Mouse (Mus musculus) cerebellum, postnatal 36 days (tissue): ENCODE data around the gene Col26a1.
A peak's percentile ranks its signal among the peaks of the same experiment; 100 is the strongest.
"Not testable (repeated sequence)": the region's sequence is repeated elsewhere in the genome, so short reads cannot be mapped to it uniquely, and the experiment has no call there.

Experiments used
- DNase-seq, 2 experiments: peaks; one replicate each; pipeline ENCODE4 v3.0.0; 2021 to 2022; ENCODE audit warnings: mixed read lengths in 2 of 2

The Col26a1 gene

GRCm38 (mm10) chr5:136805019-136805418 is 78.0 kb downstream of the Col26a1 start:
- no peak for DNase-seq

DNA sequence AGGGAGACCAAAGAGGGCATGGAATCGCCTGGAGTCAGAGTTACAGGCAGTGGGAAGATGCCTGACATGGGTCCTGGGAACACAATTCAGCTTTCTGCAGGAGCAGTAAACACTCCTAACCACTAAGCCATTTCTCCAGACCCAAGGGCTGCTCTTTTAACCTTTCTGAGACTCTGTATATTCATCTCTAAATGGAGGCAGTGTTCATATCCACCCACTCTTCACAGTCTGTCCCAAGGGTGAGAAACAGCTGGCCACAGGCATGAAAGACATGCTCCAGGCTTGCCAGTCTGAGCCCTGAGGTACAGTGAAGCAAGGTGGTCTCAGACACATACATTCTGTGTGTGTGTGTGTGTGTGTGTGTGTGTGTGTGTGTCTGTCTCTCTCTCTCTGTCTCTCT is 78.8 kb downstream of the Col26a1 start:
- no peak for DNase-seq

DNA sequence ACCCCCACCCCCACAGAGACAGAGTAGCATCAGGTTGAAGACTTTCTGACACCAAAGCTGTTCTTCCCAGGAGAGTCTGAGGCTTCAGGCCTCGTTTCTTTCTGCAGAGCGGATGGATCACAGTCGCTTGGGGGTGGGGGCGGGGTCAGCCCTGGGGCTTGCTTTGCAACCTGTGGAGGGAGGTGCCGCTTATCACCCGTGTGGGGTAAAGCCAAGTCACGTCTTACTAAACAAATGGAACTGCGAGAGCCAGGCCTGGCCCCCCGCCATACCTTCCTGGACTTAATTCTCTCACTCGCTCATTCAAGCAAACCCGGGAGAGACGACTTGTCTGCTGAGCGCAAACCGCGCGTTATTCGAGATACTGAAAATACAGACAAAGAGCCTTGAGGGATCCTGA is 80.3 kb downstream of the Col26a1 start:
- peak in 1 of 2 experiments; percentile 9 for DNase-seq

GRCm38 (mm10) chr5:136796917-136797316 is 86.1 kb downstream of the Col26a1 start:
- no peak for DNase-seq

GRCm38 (mm10) chr5:136793807-136794206 is 89.2 kb downstream of the Col26a1 start:
- DNase-seq = no peak

DNA sequence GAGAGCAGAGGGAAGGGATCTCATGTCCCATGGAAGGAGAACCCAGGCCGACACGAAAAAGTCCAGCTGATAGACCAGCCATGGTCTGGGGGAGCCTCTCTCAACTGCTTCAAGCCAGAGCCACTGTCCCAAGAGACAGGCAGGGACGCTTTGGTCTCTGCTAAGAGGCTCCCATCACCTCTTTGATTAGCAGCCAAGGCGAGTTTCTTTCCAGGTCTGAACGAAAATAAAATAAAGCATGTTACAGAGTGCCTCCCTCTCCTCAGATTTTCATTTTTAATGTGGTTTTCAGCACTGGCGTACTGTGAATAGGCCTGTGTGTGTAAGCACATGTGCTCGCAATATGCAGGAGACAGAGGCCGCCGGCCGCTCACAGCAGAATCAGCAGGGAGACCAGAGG is 90.5 kb downstream of the Col26a1 start:
- no peak for DNase-seq

DNA sequence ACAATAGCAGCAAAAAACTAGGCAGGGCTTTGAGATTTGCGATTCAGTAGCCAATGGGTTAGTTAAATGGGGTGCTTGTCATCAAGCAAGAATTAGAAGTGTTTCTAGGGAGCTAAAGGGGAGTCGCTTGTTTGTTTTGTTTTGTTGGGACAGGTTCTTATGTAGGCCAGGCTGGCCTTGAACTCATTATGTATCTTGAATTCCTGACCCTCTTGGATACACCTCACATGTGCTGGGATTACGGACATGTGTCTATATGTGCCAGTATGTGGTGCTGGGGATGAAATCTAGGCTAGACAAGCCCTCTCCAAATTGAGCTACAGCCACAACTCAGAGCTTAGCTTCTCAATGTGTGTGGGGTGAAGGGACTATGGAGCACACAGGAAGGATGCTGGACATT is 91.8 kb downstream of the Col26a1 start:
- no peak for DNase-seq

- peak; percentile 85 to 89 for DNase-seq
These were observed 92.3 kb downstream of the Col26a1 start for GRCm38 (mm10) chr5:136790570-136791196.

DNA sequence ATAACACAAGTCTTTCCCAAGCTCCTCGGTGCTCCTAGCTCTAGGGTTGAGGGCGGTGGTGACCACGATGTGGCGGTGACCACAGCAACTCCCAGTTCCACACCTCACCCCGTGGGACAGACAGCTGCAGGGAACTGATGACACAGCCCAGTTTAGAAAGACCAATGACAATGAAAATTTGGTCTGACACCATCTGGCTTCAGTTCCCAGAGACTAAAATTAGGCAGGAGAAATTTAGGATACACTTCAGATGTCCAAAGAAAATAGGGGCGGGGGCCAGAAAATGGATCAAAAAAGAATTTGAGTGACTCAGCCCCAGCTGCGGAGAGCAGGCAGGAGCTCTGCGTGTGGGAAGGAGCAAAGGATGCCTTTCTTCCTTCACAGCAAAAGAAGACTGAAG is 98.5 kb downstream of the Col26a1 start:
- DNase-seq = no peak

DNA sequence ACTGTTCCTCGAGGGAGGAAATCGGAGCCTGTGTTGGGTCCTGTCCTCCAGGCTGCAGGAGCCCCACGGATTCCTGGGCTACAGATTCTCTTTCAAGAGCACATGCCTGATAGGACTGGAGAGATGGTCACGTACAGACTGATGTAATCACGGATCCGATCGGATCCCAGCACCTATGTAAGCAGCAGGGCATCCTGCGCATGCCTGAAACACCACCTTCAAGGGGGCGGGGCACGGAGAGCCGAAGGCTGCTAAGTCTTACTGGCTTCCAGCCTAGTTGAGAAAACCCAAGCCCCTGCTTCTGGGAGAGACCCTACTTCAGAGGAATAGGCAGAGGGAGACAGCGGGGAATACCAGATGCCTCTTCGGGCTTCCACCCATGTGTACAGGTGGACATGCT is 100.4 kb downstream of the Col26a1 start:
- no peak for DNase-seq

DNA sequence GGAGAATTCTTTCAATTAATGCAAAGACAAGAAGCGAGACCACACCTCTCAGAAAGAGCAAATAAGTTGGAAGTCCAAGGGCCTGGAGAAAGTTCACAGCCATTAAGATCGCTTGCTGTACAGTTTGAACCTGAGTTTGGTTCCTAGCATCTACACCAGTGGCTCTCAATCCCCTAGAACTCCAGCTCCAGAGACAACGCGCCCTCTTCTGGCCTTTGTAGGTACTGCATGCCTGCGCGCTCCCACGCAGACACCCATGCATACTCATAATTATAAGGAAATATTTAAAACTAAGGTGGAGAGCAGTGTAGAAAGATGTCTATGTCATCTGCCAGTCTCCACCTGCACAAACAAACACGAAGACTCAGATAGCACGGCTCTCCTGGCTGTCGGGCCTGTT is 102.5 kb downstream of the Col26a1 start:
- DNase-seq = peak; percentile 28 to 37

DNA sequence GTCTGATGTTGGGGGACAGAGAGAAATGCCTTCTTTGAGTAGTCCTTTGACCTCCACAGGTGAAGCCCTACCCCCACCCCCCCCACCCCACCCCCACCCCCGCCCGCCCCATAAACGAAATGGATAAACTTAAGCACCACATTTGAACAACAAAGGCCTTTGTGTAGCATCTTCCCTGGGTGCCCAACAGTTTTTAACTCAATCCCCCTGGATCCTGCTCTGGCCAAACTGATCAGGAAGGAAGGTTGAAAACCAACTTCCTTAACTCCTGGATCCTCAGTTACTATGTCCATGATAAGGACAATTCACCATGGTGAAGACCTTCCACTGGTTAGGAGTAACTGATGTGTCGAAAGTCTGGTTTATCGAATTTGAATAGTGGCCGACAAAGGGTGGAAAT is 103.1 kb downstream of the Col26a1 start:
- DNase-seq = no peak

- DNase-seq = no peak
These were observed 107.5 kb downstream of the Col26a1 start for GRCm38 (mm10) chr5:136775548-136775947.

GRCm38 (mm10) chr5:136773044-136774039 is 109.7 kb downstream of the Col26a1 start:
- DNase-seq = no peak

- no peak for DNase-seq
These were observed 111.9 kb downstream of the Col26a1 start for GRCm38 (mm10) chr5:136771132-136771531.

DNA sequence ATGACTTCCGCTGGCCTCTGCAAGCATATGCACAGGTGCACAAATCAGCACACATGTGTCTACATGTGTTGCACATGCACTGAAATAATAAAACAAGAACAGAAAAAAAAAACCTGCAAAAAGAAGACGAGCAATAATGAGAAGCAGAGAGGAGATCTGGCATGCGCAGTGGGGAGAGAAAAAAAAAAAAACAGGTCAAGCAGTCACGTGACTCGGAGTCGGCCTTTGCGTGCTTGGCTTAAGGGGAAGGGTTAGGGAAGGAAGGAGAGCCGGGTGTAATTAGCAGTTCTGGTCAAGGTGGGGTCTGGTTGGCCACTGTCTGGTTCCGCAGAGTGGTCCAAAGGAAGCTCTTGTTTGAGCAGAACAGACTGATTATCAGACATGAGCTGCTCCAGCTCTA is 115.7 kb downstream of the Col26a1 start:
- no peak for DNase-seq

DNA sequence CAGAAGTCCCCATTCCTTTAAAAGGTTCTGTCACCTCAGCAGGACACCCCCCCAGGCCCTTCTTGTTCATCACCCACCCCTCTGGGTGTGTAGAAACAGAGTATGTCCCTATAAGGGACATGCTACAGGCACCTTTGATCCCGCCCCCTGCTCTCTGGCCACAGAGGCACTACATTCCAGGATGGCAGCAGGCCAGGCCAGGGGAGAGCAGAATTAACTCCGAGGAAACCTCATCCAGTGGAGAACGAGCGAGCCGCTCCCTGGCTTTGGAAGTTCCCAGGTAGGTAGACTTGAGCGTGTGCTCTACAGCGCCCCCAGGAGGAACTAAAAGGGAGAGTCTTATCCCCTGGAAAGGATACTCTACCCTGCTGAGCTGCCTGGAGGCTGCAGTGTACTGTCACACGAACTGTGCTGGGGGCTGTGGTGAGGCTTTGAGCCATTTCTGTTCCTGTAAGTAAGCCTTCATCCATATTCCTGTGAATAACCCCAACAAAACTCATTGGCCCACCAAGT is 118.8 kb downstream of the Col26a1 start:
- DNase-seq = no peak

GRCm38 (mm10) chr5:136760345-136760744 is 122.7 kb downstream of the Col26a1 start:
- DNase-seq = no peak

GRCm38 (mm10) chr5:136759781-136760180 is 123.2 kb downstream of the Col26a1 start:
- DNase-seq = no peak

DNA sequence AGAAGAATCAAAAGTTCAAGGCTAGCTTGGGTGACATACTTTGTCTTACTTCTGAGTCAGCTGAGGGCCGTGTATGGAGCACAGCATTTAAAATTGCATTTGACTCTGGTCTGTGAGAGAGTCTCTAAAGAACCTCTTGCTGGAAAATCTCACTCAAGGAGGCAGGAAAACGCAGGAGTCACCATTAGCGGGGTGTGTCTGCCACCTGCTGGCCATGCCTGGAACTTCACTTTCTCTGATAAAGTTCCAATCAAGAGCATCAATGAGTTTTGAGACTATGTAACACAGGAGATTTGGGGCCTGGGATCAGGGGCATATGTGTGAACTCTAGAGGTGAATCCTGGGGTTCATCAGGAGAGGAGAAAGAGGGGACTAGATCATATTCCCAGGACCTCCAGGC is 127.3 kb downstream of the Col26a1 start:
- DNase-seq = peak; percentile 60 to 73

GRCm38 (mm10) chr5:136754053-136754591 is 128.9 kb downstream of the Col26a1 start:
- DNase-seq = peak in 1 of 2 experiments; percentile 8

- not testable (repeated sequence) for DNase-seq
These were observed 129.8 kb downstream of the Col26a1 start for GRCm38 (mm10) chr5:136753176-136753575.

- no peak for DNase-seq
These were observed 130.9 kb downstream of the Col26a1 start for GRCm38 (mm10) chr5:136752104-136752503.
